Mouse (Mus musculus) ES-E14 (cell line): ENCODE data around the gene Mmp17. TPM values are rescaled to one million over a fixed set of nuclear protein-coding genes. Genes with fewer than 3 reads are reported as not detected.

ENCODE experiments used
- DNase-seq: peaks from one replicate; pipeline ENCODE4 v3.0.0-alpha.2; 2013; ENCODE audit warnings: low read depth, low spot score
- H3K27ac ChIP-seq: 2 replicates; pipeline ENCODE4 v1.5.1; 2012; ENCODE audit warnings: low read depth, mild to moderate bottlenecking, low read length, moderate library complexity, mixed read lengths; ENCODE audit not compliant: poor library complexity, insufficient read depth, severe bottlenecking
- H3K36me3 ChIP-seq: 2 replicates; pipeline ENCODE4 v1.6.1; 2012; ENCODE audit warnings: mild to moderate bottlenecking, low read length, moderate library complexity, mixed read lengths; ENCODE audit not compliant: control insufficient read depth, poor library complexity, insufficient read depth, severe bottlenecking
- H3K4me1 ChIP-seq, 2 experiments: fragments of 150-350 bp in 1 of 2; sonication (generic) in 1 of 2; 2 replicates each; pipeline ENCODE4 v1.6.1; 2012; ENCODE audit warnings: low read length in 2 of 2, mild to moderate bottlenecking in 1 of 2, mixed read lengths in 1 of 2; ENCODE audit not compliant: control insufficient read depth in 2 of 2, insufficient read depth in 2 of 2, poor library complexity in 1 of 2
- H3K4me3 ChIP-seq, 2 experiments: fragments of 150-350 bp in 1 of 2; sonication (generic) in 1 of 2; 2 replicates each; pipeline ENCODE4 v1.5.1; 2012; ENCODE audit warnings: low read length in 2 of 2, low read depth in 1 of 2, mild to moderate bottlenecking in 1 of 2, mixed read lengths in 1 of 2; ENCODE audit not compliant: insufficient read depth in 1 of 2, poor library complexity in 1 of 2, severe bottlenecking in 1 of 2
- H3K9ac ChIP-seq: 2 replicates; pipeline ENCODE4 v1.6.1; 2012; ENCODE audit warnings: low read depth, mild to moderate bottlenecking, low read length, mixed read lengths; ENCODE audit not compliant: poor library complexity, insufficient read depth, severe bottlenecking
- H3K9me3 ChIP-seq: fragments of 150-350 bp; sonication (generic); 2 replicates; pipeline ENCODE4 v1.6.1; 2012; ENCODE audit warnings: low read depth, mild to moderate bottlenecking, low read length; ENCODE audit not compliant: control insufficient read depth, insufficient read depth
- CHD2 ChIP-seq: IDR thresholded peaks from 2 replicates; pipeline ENCODE4 v1.6.1; 2014; ENCODE audit warnings: mild to moderate bottlenecking, low read depth, low read length, inconsistent platforms
- HCFC1 ChIP-seq: IDR thresholded peaks from 2 replicates; pipeline ENCODE4 v1.6.1; 2012; ENCODE audit warnings: low read length, inconsistent platforms, borderline replicate concordance; ENCODE audit not compliant: insufficient read depth
- MAFK ChIP-seq: IDR thresholded peaks from 2 replicates; pipeline ENCODE4 v1.6.1; 2014; ENCODE audit warnings: mild to moderate bottlenecking, low read depth, low read length, inconsistent platforms; ENCODE audit not compliant: insufficient read depth
- ZC3H11A ChIP-seq: IDR thresholded peaks from 2 replicates; pipeline ENCODE4 v1.6.1; 2012; ENCODE audit warnings: low read depth, mild to moderate bottlenecking, inconsistent platforms, low read length, borderline replicate concordance
- ZNF384 ChIP-seq: IDR thresholded peaks from 2 replicates; pipeline ENCODE4 v1.6.1; 2012; ENCODE audit warnings: low read depth, low read length, inconsistent platforms
- in situ Hi-C, 2 experiments: fragments of 600-800 bp; cut with MboI; formaldehyde crosslinking; loops; one replicate each; pipeline ENCODE4 v1.15.1; 2025; ENCODE audit warnings: low sequenced_read_pairs in 2 of 2, inconsistent platforms in 1 of 2; ENCODE audit not compliant: unreplicated experiment in 2 of 2
- total RNA-seq: library from RNA; depleted of rRNA; stranded (reverse); fragments of 300-350 nt; gene quantifications from 2 replicates; pipeline ENCODE4 v1.2.3, GENCODE M21; 2012

The Mmp17 gene
- total RNA-seq, 1 experiment = 6.7 TPM

DNA sequence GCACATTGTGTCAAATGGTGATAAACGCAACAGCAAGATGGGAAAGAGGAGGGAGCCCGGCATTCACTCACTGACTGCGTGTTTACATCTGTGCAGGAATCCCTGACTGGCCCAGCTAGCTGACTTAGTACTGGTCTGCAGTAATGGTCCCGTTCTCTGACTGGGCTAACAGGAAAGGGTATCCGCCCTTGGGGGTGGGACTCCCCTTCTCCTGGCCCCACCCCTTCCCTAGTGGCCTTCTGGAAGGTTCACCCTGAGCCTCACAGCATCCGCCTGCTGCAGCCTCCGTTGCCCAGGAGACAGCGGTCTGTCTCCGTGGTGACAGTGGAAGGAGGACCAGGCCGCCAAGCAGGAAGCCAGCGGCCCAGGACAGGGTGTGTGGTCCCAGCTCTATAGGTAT is 6.9 kb downstream of the Mmp17 start:
- H3K4me1 ChIP-seq = peaks cover 0 to 11% of the 10 kb centered on the region in 2 experiments; a peak in 1 of 4 replicates
- DNase-seq = no peak
- in situ Hi-C loops = loop anchor here (5.0 to 25.0 kb wide), 2 partner anchors 404 to 529 kb away; no protein-coding TSS in a partner anchor
- TF ChIP-seq HCFC1 = no peak
- TF ChIP-seq MAFK = no peak
- no peak for TF ChIP-seq ZC3H11A
- TF ChIP-seq CHD2 = no peak
- no peak for TF ChIP-seq ZNF384
- H3K9ac ChIP-seq = no peak overlapping the region
- no peak overlapping the region for H3K27ac ChIP-seq
- H3K4me3 ChIP-seq = no peak overlapping the region
- no peaks in the 10 kb centered on the region for H3K9me3 ChIP-seq
- H3K36me3 ChIP-seq = peaks cover 2% of the 10 kb centered on the region; the same call in 1 of the 2 replicates

DNA sequence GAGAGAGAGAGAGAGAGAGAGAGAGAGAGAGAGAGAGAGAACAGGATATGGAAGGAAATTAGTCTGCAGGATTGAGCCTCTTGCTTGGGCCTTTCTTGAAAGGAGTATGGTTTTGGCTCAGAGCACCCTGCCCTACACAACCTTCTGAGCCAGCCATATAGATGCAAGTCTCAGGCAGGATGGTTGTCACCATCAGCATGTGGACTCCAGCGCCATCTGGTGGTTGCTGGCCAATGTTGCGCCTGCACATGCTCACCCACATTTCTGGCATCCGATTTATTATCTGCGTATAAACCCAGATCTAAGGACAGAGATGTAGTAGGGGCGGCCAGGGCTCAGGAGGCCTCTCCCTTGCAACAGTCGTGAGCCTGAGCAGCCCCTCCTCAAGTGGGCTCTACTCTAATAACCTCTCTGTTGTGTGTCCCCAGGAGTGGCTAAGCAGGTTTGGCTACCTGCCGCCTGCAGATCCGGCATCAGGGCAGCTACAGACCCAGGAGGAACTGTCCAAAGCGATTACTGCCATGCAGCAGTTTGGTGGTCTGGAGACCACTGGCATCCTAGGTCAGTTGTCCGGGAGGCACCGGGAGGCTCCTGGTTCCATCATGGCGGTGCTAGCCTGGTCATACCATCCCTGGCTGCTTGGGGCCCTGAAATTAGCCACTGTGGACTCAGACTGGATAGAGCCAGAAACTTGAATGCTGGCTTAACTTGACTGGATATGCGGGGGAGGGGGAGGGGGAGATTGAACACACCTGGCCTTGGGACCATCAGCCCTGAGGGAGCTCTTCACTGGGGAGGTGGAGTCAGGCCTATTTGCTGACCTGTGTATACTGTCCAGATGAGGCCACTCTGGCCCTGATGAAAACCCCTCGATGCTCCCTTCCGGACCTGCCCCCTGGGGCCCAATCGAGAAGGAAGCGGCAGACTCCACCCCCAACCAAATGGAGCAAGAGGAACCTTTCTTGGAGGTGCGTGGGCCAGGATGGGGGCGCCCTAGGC is 10.4 kb downstream of the Mmp17 start:
- H3K27ac ChIP-seq = no peak overlapping the region
- H3K9ac ChIP-seq = no peak overlapping the region
- no peak overlapping the region; a peak in 1 of 4 replicates for H3K4me3 ChIP-seq
- in situ Hi-C loops = loop anchor here (5.0 to 25.0 kb wide), 2 partner anchors 407 to 532 kb away; no protein-coding TSS in a partner anchor
- peak; percentile 63 for DNase-seq
- H3K4me1 ChIP-seq = peaks cover 0 to 16% of the 10 kb centered on the region in 2 experiments; a peak in 1 of 4 replicates
- H3K36me3 ChIP-seq = peaks cover 2% of the 10 kb centered on the region; the same call in 1 of the 2 replicates
- H3K9me3 ChIP-seq = no peaks in the 10 kb centered on the region
- peak; percentile 93; the same call in 1 of the 2 replicates for TF ChIP-seq ZC3H11A
- TF ChIP-seq ZNF384 = no peak

DNA sequence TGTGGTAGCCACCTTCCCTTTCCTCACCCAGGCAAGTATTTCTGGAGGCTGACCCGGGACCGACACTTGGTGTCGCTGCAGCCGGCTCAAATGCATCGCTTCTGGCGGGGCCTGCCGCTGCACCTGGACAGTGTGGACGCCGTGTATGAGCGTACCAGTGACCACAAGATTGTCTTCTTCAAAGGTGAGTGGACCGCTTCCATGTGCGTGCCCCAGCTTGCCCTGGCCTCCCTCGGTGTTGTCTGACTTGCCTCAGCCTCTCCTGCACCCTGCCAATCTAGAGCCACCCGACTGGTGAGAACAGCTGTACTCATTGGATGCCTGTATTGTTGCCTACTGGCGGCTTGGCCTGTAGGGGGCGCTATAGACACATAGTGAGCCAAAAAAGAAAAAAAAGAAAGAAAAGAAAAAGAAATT is 18.1 kb downstream of the Mmp17 start:
- in situ Hi-C loops = no loop called here
- peak; percentile 67 for DNase-seq
- no peaks in the 10 kb centered on the region; the same call in 1 of the 2 replicates for H3K36me3 ChIP-seq
- H3K4me1 ChIP-seq = peaks cover 1 to 4% of the 10 kb centered on the region in 2 experiments; a peak in 1 of 4 replicates
- peak overlapping the region; percentile 63; the same call in 1 of the 2 replicates for H3K9ac ChIP-seq
- TF ChIP-seq HCFC1 (no peak), MAFK (0 out of 2 replicates have a peak, but pooled peaks have one; percentile 13), ZNF384 (peak; percentile 96), CHD2 (0 out of 2 replicates have a peak, but pooled peaks have one; percentile 18)
- no peak overlapping the region for H3K27ac ChIP-seq
- no peaks in the 10 kb centered on the region for H3K9me3 ChIP-seq
- H3K4me3 ChIP-seq = peak overlapping the region; percentile 66 to 85

GRCm38 (mm10) chr5:129607476-129607875 is 23.5 kb downstream of the Mmp17 start:
- Histone ChIP-seq H3K4me3 (no peak overlapping the region), H3K27ac (no peak overlapping the region), H3K9ac (no peak overlapping the region), H3K36me3 (no peaks in the 10 kb centered on the region; the same call in 1 of the 2 replicates), H3K4me1 (0 out of 4 replicates have a peak, but pooled peaks cover 0 to 1% of the 10 kb centered on the region in 2 experiments), H3K9me3 (no peaks in the 10 kb centered on the region)
- TF ChIP-seq MAFK (no peak), CHD2 (no peak), HCFC1 (no peak), ZC3H11A (no peak), ZNF384 (no peak)
- in situ Hi-C loops = no loop called here
- no peak for DNase-seq
